Mouse (Mus musculus): ENCODE measurements around the gene Med27. TPM values are rescaled to one million over a fixed set of nuclear protein-coding genes. Genes with fewer than 3 reads are reported as not detected.

The Med27 gene
- polyA plus RNA-seq, 1 experiment from 2014 or later = 63.3 TPM

GRCm38 (mm10) chr2:29465649-29466137, 119.1 kb downstream of the Med27 start:
- DNase-seq (ENCODE audit: extremely low spot score, low spot score) = no peak
- 57% methylated on average over 3 of the region's 3 CpGs for WGBS
- Histone ChIP-seq H3K4me1 (peaks cover 38% of the 10 kb centered on the region), H3K27ac (peak overlapping the region; percentile 62; the same call in 1 of the 2 replicates), H3K36me3 (replicated peaks) (no peaks in the 10 kb centered on the region), H3K9me3 (no peaks in the 10 kb centered on the region), H3K4me3 (no peak overlapping the region), H3K27me3 (ENCODE audit: poor library complexity, severe bottlenecking) (no peaks in the 10 kb centered on the region)

- H3K27me3 ChIP-seq (ENCODE audit: poor library complexity, severe bottlenecking) = no peaks in the 10 kb centered on the region
- peaks cover 38% of the 10 kb centered on the region for H3K4me1 ChIP-seq
- H3K36me3 ChIP-seq (replicated peaks) = no peaks in the 10 kb centered on the region
- no peaks in the 10 kb centered on the region for H3K9me3 ChIP-seq
- H3K4me3 ChIP-seq = no peak overlapping the region
- H3K27ac ChIP-seq = peak overlapping the region; percentile 62; the same call in 1 of the 2 replicates
- DNase-seq (ENCODE audit: extremely low spot score, low spot score) = no peak
- 91% methylated on average over 4 of the region's 4 CpGs for WGBS
Observed at GRCm38 (mm10) chr2:29466396-29466795, 119.8 kb downstream of the Med27 start.

GRCm38 (mm10) chr2:29468517-29468936, 121.9 kb downstream of the Med27 start:
- 89% methylated on average over 15 of the region's 15 CpGs for WGBS
- no peaks in the 10 kb centered on the region for H3K27me3 ChIP-seq (ENCODE audit: poor library complexity, severe bottlenecking)
- peaks cover 43% of the 10 kb centered on the region for H3K4me1 ChIP-seq
- DNase-seq (ENCODE audit: extremely low spot score, low spot score) = no peak
- H3K4me3 ChIP-seq = no peak overlapping the region
- H3K9me3 ChIP-seq = no peaks in the 10 kb centered on the region
- no peaks in the 10 kb centered on the region for H3K36me3 ChIP-seq (replicated peaks)
- no peak overlapping the region for H3K27ac ChIP-seq

GRCm38 (mm10) chr2:29472952-29473437, 126.4 kb downstream of the Med27 start:
- Histone ChIP-seq H3K9me3 (no peaks in the 10 kb centered on the region), H3K4me3 (no peak overlapping the region), H3K36me3 (replicated peaks) (no peaks in the 10 kb centered on the region), H3K27me3 (ENCODE audit: poor library complexity, severe bottlenecking) (no peaks in the 10 kb centered on the region), H3K27ac (no peak overlapping the region), H3K4me1 (peaks cover 19% of the 10 kb centered on the region)
- no peak for DNase-seq (ENCODE audit: extremely low spot score, low spot score)
- 78% methylated on average over 4 of the region's 4 CpGs for WGBS

- peaks cover 12% of the 10 kb centered on the region for H3K4me1 ChIP-seq
- DNase-seq (ENCODE audit: extremely low spot score, low spot score) = no peak
- H3K27me3 ChIP-seq (ENCODE audit: poor library complexity, severe bottlenecking) = no peaks in the 10 kb centered on the region
- no peaks in the 10 kb centered on the region for H3K36me3 ChIP-seq (replicated peaks)
- H3K9me3 ChIP-seq = no peaks in the 10 kb centered on the region
- WGBS = 89% methylated on average over 2 of the region's 2 CpGs
- no peak overlapping the region for H3K27ac ChIP-seq
- no peak overlapping the region for H3K4me3 ChIP-seq
Observed at GRCm38 (mm10) chr2:29473907-29474306, 127.3 kb downstream of the Med27 start.

GRCm38 (mm10) chr2:29476702-29477101, 130.1 kb downstream of the Med27 start:
- peaks cover 16% of the 10 kb centered on the region for H3K4me1 ChIP-seq
- no peaks in the 10 kb centered on the region for H3K27me3 ChIP-seq (ENCODE audit: poor library complexity, severe bottlenecking)
- DNase-seq (ENCODE audit: extremely low spot score, low spot score) = no peak
- 84% methylated on average over 1 of the region's 1 CpGs for WGBS
- no peaks in the 10 kb centered on the region for H3K9me3 ChIP-seq
- no peak overlapping the region for H3K4me3 ChIP-seq
- H3K27ac ChIP-seq = no peak overlapping the region
- H3K36me3 ChIP-seq (replicated peaks) = no peaks in the 10 kb centered on the region

- Histone ChIP-seq H3K27ac (peak overlapping the region; percentile 31), H3K9me3 (no peaks in the 10 kb centered on the region), H3K4me1 (peaks cover 40% of the 10 kb centered on the region), H3K4me3 (no peak overlapping the region), H3K27me3 (ENCODE audit: poor library complexity, severe bottlenecking) (peaks cover 16% of the 10 kb centered on the region; the same call in 1 of the 2 replicates), H3K36me3 (replicated peaks) (no peaks in the 10 kb centered on the region)
- WGBS = 47% methylated on average over 8 of the region's 8 CpGs
- peak; percentile 22 for DNase-seq (ENCODE audit: extremely low spot score, low spot score)
Observed at GRCm38 (mm10) chr2:29481856-29482255, 135.2 kb downstream of the Med27 start.

GRCm38 (mm10) chr2:29482979-29483718, 136.5 kb downstream of the Med27 start:
- Histone ChIP-seq H3K27me3 (ENCODE audit: poor library complexity, severe bottlenecking) (peaks cover 20% of the 10 kb centered on the region; the same call in 1 of the 2 replicates), H3K27ac (peak overlapping the region; percentile 54), H3K4me3 (no peak overlapping the region), H3K36me3 (replicated peaks) (no peaks in the 10 kb centered on the region), H3K9me3 (no peaks in the 10 kb centered on the region), H3K4me1 (peaks cover 46% of the 10 kb centered on the region)
- DNase-seq (ENCODE audit: extremely low spot score, low spot score) = no peak
- 54% methylated on average over 9 of the region's 9 CpGs for WGBS

GRCm38 (mm10) chr2:29485519-29485918, 138.9 kb downstream of the Med27 start:
- no peak overlapping the region for H3K27ac ChIP-seq
- peaks cover 26% of the 10 kb centered on the region; the same call in 1 of the 2 replicates for H3K27me3 ChIP-seq (ENCODE audit: poor library complexity, severe bottlenecking)
- H3K4me3 ChIP-seq = no peak overlapping the region
- no peak for DNase-seq (ENCODE audit: extremely low spot score, low spot score)
- WGBS = 91% methylated on average over 2 of the region's 2 CpGs
- H3K4me1 ChIP-seq = peaks cover 61% of the 10 kb centered on the region
- H3K36me3 ChIP-seq (replicated peaks) = no peaks in the 10 kb centered on the region
- H3K9me3 ChIP-seq = no peaks in the 10 kb centered on the region

- 91% methylated on average over 7 of the region's 7 CpGs for WGBS
- H3K4me3 ChIP-seq = no peak overlapping the region
Observed at GRCm38 (mm10) chr2:29486491-29486890, 139.9 kb downstream of the Med27 start.

GRCm38 (mm10) chr2:29487652-29488051, 141.0 kb downstream of the Med27 start:
- Histone ChIP-seq H3K4me1 (peaks cover 60% of the 10 kb centered on the region), H3K36me3 (replicated peaks) (no peaks in the 10 kb centered on the region), H3K9me3 (no peaks in the 10 kb centered on the region), H3K27me3 (ENCODE audit: poor library complexity, severe bottlenecking) (peaks cover 26% of the 10 kb centered on the region; the same call in 1 of the 2 replicates), H3K27ac (no peak overlapping the region), H3K4me3 (no peak overlapping the region)
- no peak for DNase-seq (ENCODE audit: extremely low spot score, low spot score)
- 78% methylated on average over 2 of the region's 2 CpGs for WGBS

More at GRCm38 (mm10) chr2:29486491-29486890, 139.9 kb downstream of the Med27 start:
- Histone ChIP-seq H3K9me3 (no peaks in the 10 kb centered on the region), H3K27ac (no peak overlapping the region), H3K4me1 (peaks cover 62% of the 10 kb centered on the region), H3K27me3 (ENCODE audit: poor library complexity, severe bottlenecking) (peaks cover 26% of the 10 kb centered on the region; the same call in 1 of the 2 replicates), H3K36me3 (replicated peaks) (no peaks in the 10 kb centered on the region)
- DNase-seq (ENCODE audit: extremely low spot score, low spot score) = no peak

GRCm38 (mm10) chr2:29488379-29489236, 142.0 kb downstream of the Med27 start:
- Histone ChIP-seq H3K36me3 (replicated peaks) (no peaks in the 10 kb centered on the region), H3K9me3 (no peaks in the 10 kb centered on the region), H3K4me3 (no peak overlapping the region), H3K27me3 (ENCODE audit: poor library complexity, severe bottlenecking) (peaks cover 26% of the 10 kb centered on the region; the same call in 1 of the 2 replicates), H3K4me1 (peaks cover 60% of the 10 kb centered on the region), H3K27ac (0 out of 2 replicates have a peak overlapping the region, but pooled peaks have one; percentile 6)
- DNase-seq (ENCODE audit: extremely low spot score, low spot score) = no peak
- 84% methylated on average over 13 of the region's 13 CpGs for WGBS

All from forebrain, embryonic 10.5 days (tissue).